Mouse (Mus musculus): Measurements from ENCODE around the gene Wdr1. TPM values are rescaled to one million over a fixed set of nuclear protein-coding genes. Genes with fewer than 3 reads are reported as not detected.
"Not testable (repeated sequence)": the region's sequence is repeated elsewhere in the genome, so short reads cannot be mapped to it uniquely, and the experiment has no call there.

Gene Wdr1
- polyA plus RNA-seq, 1 experiment from 2014 or later = 194 TPM

DNA sequence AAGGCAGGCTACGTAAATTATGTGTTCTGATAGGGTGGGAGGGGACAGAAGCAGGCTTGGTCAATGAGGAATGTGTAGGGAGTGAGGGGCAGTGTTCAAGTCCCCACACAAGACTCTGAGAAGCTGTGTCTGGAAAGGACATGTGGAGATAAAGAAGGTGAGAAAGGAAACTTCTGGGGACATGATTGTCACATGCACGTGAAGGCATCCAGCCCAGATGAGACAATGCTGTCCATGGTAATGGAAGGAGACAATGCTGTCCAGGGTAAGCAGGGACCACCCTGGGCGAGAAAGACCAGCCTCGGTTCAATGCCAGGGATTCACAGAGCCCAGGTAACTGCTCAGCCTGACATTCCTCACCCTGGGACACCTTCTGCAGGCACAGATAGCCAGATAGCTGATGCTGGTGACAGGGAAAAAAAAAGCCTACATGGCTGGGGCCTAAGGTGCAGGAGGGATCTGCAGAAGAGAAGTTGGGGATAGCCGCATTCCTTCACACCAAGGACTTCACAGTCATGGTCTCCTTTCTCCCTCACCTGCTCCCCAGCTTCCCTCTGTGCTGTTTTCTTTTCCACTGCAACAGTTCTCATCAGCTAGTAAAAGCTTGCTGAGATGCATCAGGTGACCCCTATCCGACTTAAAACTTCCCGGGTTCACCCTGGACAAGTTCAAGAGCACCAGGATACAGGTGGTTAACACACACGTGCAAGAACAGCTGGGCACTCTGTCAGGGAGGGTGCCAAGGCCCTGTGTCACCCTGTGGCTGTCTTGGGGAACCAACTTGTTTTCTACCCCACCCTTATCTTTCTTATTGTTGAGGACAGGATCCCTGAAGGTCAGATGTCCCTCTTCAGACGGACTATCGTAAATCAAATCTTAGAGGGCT lies 82.0 kb downstream of the Wdr1 start:
- ATAC-seq (ENCODE audit: low FRiP score, low TSS enrichment) = peak; percentile 7; the same call in 1 of the 2 replicates
- no peak overlapping the region for H3K4me2 ChIP-seq (ENCODE audit: low read length)
- H3K36me3 ChIP-seq (ENCODE audit: control insufficient read depth, insufficient read depth, low read length) = no peaks in the 10 kb centered on the region
- DNase-seq = no peak
- no peak overlapping the region for H3K27ac ChIP-seq (replicated peaks; ENCODE audit: low read depth, low read length)
- H3K9me3 ChIP-seq (ENCODE audit: control insufficient read depth, low read length) = no peaks in the 10 kb centered on the region
- WGBS = 77% methylated on average over 10 of the region's 10 CpGs
- no peak overlapping the region for H3K4me3 ChIP-seq (replicated peaks; ENCODE audit: low read depth, low read length)
- H3K9ac ChIP-seq (replicated peaks; ENCODE audit: low read length) = no peak overlapping the region
- no peaks in the 10 kb centered on the region for H3K27me3 ChIP-seq (ENCODE audit: control insufficient read depth, insufficient read depth, low read length)
- peaks cover 10% of the 10 kb centered on the region for H3K4me1 ChIP-seq (ENCODE audit: control insufficient read depth, insufficient read depth, low read length)

- DNase-seq = peak; percentile 59
- Histone ChIP-seq H3K9me3 (ENCODE audit: control insufficient read depth, low read length) (no peaks in the 10 kb centered on the region), H3K4me2 (ENCODE audit: low read length) (peak overlapping the region; percentile 44), H3K27me3 (ENCODE audit: control insufficient read depth, insufficient read depth, low read length) (no peaks in the 10 kb centered on the region), H3K27ac (replicated peaks; ENCODE audit: low read depth, low read length) (peak overlapping the region; percentile 37; the same call in 1 of the 2 replicates), H3K4me3 (replicated peaks; ENCODE audit: low read depth, low read length) (no peak overlapping the region), H3K36me3 (ENCODE audit: control insufficient read depth, insufficient read depth, low read length) (no peaks in the 10 kb centered on the region), H3K4me1 (ENCODE audit: control insufficient read depth, insufficient read depth, low read length) (peaks cover 10% of the 10 kb centered on the region), H3K9ac (replicated peaks; ENCODE audit: low read length) (no peak overlapping the region; the same call in 1 of the 2 replicates)
- WGBS = 15% methylated on average over 22 of the region's 22 CpGs
- ATAC-seq (ENCODE audit: low FRiP score, low TSS enrichment) = peak; percentile 58; the same call in 1 of the 2 replicates
These were observed 82.9 kb downstream of the Wdr1 start for GRCm38 (mm10) chr5:38479908-38480725.

GRCm38 (mm10) chr5:38479545-38479907 lies 83.5 kb downstream of the Wdr1 start:
- H3K27ac ChIP-seq (replicated peaks; ENCODE audit: low read depth, low read length) = peak overlapping the region; percentile 37; the same call in 1 of the 2 replicates
- not testable (repeated sequence) for H3K4me3 ChIP-seq (replicated peaks; ENCODE audit: low read depth, low read length); H3K4me1 ChIP-seq (ENCODE audit: control insufficient read depth, insufficient read depth, low read length); H3K36me3 ChIP-seq (ENCODE audit: control insufficient read depth, insufficient read depth, low read length); H3K9me3 ChIP-seq (ENCODE audit: control insufficient read depth, low read length); H3K9ac ChIP-seq (replicated peaks; ENCODE audit: low read length); DNase-seq; ATAC-seq (ENCODE audit: low FRiP score, low TSS enrichment); H3K27me3 ChIP-seq (ENCODE audit: control insufficient read depth, insufficient read depth, low read length)
- H3K4me2 ChIP-seq (ENCODE audit: low read length) = peak overlapping the region; percentile 44

DNA sequence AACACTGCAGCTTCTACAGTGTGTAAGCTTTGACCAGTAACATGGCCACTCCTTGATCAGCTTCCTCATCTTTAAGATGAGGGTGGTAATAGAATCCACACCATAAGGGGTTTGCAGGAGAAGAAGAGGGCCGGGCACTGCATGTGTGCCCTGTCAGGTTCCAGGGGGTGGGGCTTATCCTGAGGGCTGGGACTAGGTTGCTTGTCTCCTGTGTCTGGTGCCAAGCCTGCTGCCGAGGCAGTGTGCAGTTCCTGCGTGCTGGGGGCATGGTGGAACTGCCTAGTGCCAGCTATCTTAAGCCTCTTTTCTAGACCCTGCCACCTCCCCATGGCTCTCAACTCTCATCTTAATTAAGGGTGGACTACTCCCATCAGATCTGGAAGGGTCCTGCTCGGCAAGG lies 84.0 kb downstream of the Wdr1 start:
- Histone ChIP-seq H3K27me3 (ENCODE audit: control insufficient read depth, insufficient read depth, low read length) (no peaks in the 10 kb centered on the region), H3K36me3 (ENCODE audit: control insufficient read depth, insufficient read depth, low read length) (no peaks in the 10 kb centered on the region), H3K4me2 (ENCODE audit: low read length) (no peak overlapping the region), H3K4me3 (replicated peaks; ENCODE audit: low read depth, low read length) (no peak overlapping the region), H3K4me1 (ENCODE audit: control insufficient read depth, insufficient read depth, low read length) (peaks cover 10% of the 10 kb centered on the region), H3K27ac (replicated peaks; ENCODE audit: low read depth, low read length) (no peak overlapping the region), H3K9ac (replicated peaks; ENCODE audit: low read length) (no peak overlapping the region), H3K9me3 (ENCODE audit: control insufficient read depth, low read length) (no peaks in the 10 kb centered on the region)
- WGBS = 31% methylated on average over 4 of the region's 4 CpGs
- ATAC-seq (ENCODE audit: low FRiP score, low TSS enrichment) (no peak), DNase-seq (peak; percentile 6)

GRCm38 (mm10) chr5:38477731-38478445 lies 85.1 kb downstream of the Wdr1 start:
- Histone ChIP-seq H3K36me3 (ENCODE audit: control insufficient read depth, insufficient read depth, low read length) (no peaks in the 10 kb centered on the region), H3K4me3 (replicated peaks; ENCODE audit: low read depth, low read length) (no peak overlapping the region), H3K9ac (replicated peaks; ENCODE audit: low read length) (no peak overlapping the region), H3K27ac (replicated peaks; ENCODE audit: low read depth, low read length) (no peak overlapping the region), H3K27me3 (ENCODE audit: control insufficient read depth, insufficient read depth, low read length) (no peaks in the 10 kb centered on the region), H3K4me2 (ENCODE audit: low read length) (no peak overlapping the region), H3K9me3 (ENCODE audit: control insufficient read depth, low read length) (no peaks in the 10 kb centered on the region), H3K4me1 (ENCODE audit: control insufficient read depth, insufficient read depth, low read length) (peaks cover 10% of the 10 kb centered on the region)
- DNase-seq = no peak
- 92% methylated on average over 7 of the region's 7 CpGs for WGBS
- ATAC-seq (ENCODE audit: low FRiP score, low TSS enrichment) = no peak

DNA sequence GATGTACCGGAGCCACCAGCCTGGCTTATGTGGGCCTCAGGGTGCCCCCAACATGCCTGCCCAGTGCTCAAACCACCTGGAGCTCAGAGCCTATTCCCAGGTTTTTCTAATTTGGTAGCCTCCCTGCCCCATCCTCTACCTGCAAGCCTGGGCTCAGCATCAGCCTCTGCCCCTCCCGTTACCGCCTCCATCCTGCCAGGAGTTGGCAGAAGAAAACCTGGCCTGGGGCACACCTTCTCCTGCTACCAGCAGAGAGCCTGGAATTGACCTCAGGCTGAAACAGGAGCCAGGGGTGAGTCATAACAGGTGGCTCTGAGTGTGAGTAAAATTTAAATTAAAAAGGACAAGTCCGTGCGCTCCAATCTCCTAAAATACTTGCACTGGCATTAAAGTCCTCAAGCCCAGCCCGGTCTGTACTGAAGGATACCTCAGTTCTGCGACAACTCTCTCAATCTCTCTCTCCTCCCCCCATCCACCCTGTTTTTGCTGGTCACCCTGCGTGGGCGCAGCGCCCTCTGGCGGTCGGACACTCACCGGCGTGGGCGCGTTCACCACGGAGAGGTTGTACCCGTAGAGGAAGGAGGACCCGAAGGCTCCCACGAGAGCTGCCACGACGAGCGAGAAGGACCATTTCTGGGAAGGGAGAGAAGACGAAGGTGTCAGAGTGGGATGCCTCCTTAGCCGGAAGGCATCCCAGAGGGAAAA lies 86.0 kb downstream of the Wdr1 start:
- Histone ChIP-seq H3K9me3 (ENCODE audit: control insufficient read depth, low read length) (no peaks in the 10 kb centered on the region), H3K36me3 (ENCODE audit: control insufficient read depth, insufficient read depth, low read length) (no peaks in the 10 kb centered on the region), H3K27me3 (ENCODE audit: control insufficient read depth, insufficient read depth, low read length) (no peaks in the 10 kb centered on the region), H3K9ac (replicated peaks; ENCODE audit: low read length) (no peak overlapping the region), H3K4me3 (replicated peaks; ENCODE audit: low read depth, low read length) (no peak overlapping the region), H3K27ac (replicated peaks; ENCODE audit: low read depth, low read length) (no peak overlapping the region), H3K4me2 (ENCODE audit: low read length) (no peak overlapping the region), H3K4me1 (ENCODE audit: control insufficient read depth, insufficient read depth, low read length) (peaks cover 10% of the 10 kb centered on the region)
- ATAC-seq (ENCODE audit: low FRiP score, low TSS enrichment) (no peak), DNase-seq (peak; percentile 9)
- WGBS = 92% methylated on average over 25 of the region's 25 CpGs

Data from midbrain, embryonic 14.5 days (tissue).